Mouse (Mus musculus): ENCODE data around the gene Col9a3.

Gene Col9a3

DNA sequence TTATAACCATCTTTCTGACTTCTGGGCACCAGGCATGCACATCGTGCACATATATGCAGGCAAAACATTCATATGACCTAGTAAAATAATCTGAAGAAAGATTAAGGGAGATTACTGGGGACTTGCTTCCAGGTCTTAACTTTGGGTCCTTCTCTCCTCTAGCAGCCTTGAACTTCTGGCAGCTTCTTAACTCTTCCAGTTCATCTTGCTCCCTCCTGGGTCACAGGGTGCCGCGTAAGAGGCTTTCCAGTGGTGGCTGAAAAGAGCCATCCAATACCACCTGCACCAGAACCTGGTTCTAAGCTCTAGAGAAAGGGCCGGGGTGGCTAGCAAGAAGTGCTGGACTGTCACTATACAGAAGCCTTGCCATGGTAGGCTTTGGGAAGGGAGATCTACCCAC, at the start of gene Col9a3:
Col9a3 (plus strand) TSS at position 301 of the 400 bp plus-strand sequence.
- no peak for DNase-seq

DNA sequence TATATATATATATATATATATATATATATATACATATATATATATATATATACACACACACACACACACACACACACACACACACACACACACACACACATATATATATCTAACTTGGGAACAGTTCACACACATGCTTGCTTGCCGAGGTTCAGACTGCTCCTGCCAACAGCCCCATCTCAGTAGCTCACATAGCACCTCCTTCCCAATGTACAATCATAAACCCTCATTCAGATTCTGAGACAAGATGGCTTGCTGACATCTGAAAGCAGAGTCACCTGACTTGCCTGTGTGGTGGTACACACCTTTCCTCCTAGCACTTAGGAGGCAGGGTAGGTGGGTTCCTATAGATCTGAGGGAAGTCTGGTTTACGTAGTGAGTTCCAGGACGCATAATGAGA, 45.2 kb upstream of the Col9a3 start:
- DNase-seq = no peak

DNA sequence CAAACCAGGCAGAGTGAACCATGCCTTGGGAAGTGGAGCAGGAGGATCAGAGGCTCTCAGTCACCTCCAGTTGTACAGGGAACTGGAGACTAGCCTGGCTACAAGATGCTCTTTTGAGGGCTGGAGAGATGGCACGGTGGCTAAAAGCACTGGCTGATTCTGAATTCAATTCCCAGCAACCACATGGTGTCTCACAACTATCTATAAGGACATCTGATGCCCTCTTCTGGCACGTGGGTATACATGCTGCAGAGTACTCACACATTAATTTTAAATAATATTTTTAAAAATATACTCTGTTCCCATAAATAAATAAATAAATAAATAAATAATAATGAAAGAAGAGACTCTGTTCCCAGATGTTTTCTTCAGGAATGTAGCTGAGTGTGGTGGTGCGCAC, 42.4 kb upstream of the Col9a3 start:
- no peak for DNase-seq

DNA sequence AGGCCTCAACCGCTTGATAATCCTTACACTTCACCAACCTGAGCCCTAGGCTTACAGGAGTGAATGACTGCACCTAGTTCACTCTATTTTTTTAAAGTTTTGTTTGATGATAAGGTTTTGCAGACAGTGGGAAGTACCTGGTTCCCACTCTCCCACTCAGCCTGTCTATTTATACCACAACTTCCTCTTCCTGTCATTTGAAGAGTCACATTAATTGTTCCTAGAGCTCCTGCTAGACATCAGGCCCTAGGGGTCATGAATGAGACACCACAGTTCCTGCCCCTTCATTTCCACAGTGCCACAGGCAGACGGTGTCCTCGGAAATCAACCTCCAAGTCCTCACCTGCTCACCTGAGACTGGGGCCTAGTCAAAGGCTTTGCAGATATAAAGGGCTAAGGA, 41.1 kb upstream of the Col9a3 start:
- no peak for DNase-seq

DNA sequence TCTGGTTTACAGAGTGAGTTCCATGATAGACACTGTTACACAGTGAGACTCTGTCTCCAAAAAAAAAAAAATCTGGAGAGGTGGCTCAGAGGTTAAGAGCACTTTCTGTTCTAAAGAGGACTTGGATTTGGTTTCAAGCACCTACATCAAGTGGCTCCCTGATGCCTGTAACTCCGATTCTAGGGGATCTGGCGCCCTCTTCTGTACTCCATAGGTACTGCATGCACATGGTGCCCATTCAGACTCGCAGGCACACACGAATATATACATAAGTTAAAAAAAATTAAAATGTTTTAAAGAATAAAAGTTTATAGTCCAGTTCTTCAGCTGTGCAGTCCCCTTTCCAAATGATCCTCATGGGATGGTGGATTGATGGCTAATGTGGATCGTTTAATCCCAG, 37.3 kb upstream of the Col9a3 start:
- peak; percentile 37 to 43 for DNase-seq

DNA sequence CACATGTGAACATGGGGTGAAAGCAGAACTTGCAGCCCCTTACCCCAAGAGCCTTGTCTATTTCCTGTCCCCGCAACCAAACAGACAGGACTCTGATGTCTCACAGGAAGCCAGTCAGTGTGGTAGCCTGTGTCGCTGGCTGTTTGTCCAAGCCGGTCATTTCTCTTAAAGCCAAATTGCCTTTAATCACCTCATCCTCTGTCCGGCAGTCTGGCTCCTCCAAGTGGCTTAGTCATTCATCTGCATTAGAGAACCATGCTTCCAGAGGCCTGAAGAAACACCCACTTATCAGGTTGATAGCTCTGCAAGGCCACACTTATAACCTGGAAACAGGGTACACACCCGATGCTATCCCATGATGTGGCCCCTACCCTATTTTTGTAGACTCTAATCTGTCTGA, 35.4 kb upstream of the Col9a3 start:
- no peak for DNase-seq

DNA sequence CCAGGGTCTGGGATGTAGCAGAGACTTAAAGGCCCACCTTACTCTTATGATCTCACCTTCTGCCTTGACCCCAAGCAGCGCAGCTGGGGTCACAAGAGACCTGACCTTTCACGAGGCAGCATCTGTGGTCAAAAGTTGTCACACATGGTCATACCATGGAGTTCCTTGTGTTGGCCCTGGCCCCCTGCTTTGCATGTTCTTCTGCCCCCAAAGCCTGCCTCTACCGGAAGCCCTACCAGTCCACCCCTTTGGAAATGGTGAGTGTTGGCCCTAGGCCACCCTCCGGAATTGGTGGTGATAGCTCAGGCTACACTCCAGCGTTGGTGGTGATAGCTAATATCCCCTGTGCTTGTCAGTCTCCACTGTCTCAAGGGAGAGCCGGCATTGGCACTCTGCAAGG, 34.3 kb upstream of the Col9a3 start:
- DNase-seq = no peak

DNA sequence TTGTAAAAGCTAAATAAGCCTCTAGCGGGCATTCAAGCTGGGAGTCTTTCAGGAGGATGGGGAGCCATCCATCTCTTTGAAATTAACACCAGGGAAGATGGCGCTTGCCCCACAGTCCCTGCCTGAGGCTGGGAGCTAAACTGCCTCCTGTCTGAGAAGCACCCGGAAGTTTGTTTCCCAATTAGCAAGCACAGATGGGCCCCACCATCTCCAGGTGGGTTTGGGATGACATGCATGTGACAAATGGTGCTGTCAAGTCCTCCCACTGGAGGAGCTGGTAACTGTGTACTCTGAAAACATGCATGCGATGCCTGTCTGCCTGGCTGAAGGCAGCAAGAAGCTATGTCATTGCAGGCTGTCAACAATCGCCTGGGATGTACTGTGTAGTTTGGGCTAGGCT, 33.7 kb upstream of the Col9a3 start:
- no peak for DNase-seq

DNA sequence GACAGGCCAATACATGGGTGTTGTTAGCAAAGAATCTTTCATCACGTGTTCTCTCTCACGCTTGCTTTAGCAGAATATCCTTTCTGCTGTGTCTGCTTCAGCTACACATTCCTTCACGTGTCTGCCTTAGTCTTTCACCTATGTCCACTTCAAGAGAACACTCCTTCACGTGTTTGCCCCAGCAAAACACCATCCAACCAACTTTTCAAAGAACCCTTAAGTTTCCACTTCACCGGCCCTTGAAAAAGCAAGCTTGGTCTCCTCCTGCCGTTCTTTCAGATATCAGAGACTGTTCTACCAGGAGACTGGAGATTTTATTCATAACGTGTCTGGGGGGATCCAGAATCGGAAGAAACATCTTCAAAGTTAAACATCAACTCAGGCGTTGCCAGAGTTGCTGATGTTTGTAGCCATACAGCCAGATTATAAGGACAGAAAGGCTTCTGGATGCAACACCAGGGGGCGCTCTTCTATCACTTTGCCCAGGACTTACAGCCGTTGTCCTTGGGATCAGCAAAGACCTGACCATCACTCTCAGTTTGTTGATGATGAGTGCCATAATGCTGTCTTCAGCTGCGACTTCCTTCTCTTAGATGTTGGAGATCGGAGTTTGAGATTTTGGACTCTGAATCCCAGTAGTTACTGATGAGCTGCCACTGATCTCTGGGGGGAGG, 31.2 kb upstream of the Col9a3 start:
- peak; percentile 78 to 80 for DNase-seq

DNA sequence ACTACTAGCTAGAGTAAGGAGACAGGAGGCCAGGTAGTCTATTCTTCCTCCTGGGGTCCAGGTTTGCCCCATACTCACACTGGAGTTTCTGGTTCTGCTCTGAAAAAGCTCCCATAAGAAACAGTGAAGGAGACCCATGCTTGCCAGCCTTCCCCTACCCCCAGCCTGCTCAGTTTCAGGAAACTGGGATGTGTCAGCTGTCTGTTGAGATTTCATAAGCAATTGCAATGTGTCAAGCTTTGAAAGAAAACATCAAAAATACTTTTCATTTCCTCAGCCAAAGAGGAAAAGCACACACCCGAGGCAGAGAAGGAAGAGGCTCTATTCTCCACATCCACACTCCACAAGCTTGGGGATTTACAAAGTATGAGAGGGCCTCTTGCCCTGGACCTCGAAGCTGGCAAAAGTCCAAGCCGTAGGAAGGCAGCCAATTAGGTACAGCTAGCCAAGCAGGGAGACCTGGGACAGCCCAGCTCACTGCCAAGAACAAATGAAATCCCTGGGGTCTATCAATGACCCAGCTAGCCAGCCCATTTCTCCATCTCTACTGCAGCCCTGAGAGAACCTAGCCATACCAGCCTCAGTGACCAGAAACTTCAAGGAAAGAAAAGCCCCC, 28.5 kb upstream of the Col9a3 start:
- DNase-seq = no peak

DNA sequence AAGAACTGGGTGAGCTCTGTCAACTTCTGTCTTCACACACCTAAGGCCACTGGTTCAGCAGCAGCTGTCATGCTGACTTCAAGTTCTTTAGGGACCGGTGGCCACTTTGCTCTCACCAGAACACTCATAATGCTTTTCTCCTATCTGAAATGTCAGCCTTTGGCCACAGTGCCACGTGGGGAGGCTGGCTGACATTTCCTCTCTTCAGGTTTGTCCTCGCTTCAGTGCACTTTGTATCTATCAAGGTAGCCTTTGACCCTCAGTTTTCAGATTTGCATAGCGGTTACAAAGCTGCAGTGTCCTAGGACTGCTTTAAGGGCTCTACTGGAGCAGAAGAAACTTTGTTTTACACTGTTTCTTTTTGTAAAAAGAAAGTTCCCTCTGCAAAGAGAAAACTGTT, 21.1 kb upstream of the Col9a3 start:
- no peak for DNase-seq

DNA sequence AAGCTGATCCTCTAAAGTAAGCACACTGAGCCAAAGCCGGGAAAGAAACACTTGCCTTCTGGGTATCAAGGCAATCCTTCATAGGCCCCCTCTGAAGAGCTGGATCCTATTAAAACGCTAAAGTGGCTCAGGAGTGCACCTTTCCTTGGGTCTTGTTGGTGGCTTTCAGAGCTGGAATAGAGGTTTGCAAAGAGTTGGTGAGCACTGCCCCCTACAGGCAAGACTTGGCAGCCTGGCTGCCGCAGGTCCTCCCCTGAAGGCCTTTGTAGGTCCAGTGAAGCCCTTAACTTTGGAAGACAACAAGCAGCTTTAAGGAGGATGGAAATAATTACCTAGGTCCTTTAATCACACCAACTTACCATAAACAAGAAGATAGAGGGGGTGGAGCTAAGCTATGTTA, 18.9 kb upstream of the Col9a3 start:
- DNase-seq = peak; percentile 83

DNA sequence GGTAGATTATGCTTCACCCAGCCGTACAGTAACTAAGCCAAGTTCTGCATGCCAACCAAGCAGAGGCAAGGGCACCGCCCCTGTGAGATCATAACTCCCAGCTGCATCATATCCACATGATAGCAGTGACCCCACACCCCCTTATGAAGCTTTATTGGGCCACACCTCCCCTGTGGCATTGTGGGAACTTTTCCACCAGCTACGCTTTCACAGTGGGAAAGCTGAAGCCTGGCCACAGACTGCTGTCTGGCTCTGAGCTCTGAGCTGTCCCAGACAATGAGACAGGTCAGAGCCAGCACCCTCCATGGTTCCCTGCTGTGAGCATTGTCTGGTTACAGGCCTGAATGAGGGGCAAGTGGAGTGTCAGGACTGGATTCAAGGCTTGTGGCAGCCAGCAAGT, 16.6 kb upstream of the Col9a3 start, which contains the start of gene Mrgbp:
Mrgbp (plus strand) TSS at position 303 of the 400 bp plus-strand sequence.
- no peak for DNase-seq

DNA sequence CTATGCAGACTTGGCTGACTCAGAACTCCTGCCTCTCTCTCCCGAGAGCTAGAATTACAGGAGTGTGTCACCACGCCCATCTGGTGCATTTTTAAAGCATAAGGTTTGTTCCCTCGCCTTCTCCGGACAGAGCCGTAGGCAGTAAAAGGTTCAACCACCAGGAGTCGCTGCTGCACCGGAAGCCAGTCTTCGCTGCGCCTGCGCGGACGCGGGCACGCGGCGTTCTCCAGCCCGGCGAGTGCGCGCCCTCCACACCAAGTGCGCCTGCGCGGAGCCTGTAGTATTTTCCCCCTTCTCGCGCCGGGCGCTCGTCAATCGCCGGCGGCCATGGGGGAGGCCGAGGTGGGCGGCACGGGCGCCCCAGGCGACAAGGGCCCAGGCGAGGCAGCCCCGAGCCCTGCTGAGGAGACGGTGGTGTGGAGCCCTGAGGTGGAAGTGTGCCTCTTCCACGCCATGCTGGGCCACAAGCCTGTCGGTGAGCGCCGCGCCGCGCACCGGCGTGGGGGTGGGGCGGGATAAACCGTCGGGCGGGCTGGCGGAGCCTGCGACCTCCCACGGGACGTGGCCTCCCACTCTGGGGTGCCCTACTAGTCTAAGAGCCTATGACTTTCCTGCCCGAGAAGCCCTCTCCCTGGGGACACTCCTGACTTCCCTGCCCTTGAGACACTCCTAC, 15.0 kb upstream of the Col9a3 start:
- peak; percentile 97 to 98 for DNase-seq

DNA sequence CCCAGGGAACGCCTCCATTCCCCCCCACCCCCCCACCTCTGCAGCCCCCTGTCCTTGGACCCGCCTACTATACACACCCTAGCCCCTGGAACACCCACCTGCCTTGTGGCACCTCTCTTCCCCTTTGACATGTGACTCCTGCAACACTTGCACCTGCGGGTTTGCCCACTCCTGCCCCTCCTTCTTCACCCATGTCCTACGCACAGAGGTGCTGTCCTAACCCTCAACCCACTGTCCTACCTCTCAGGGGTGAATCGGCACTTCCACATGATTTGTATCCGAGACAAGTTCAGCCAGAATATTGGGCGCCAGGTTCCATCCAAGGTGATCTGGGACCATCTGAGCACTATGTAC, 14.5 kb upstream of the Col9a3 start:
- peak; percentile 36 to 43 for DNase-seq

DNA sequence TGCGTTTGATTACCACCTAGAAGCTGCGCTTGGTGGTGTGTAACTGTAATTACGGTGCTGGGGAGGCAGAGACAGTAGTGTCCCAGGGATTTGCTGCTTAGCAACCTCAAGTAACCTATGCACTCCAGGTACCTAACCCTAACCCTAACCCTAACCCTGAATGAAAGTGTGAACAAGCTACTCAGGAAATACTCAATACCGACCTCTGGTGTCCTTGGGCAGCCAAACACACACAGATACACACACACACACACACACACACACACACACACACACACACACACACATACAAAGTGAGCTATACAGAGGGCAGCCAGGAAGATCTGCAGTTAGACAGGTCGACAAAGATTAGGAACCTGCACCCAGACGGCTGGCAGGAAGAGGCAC, 8.9 kb upstream of the Col9a3 start:
- DNase-seq = peak in 1 of 2 experiments; percentile 59

DNA sequence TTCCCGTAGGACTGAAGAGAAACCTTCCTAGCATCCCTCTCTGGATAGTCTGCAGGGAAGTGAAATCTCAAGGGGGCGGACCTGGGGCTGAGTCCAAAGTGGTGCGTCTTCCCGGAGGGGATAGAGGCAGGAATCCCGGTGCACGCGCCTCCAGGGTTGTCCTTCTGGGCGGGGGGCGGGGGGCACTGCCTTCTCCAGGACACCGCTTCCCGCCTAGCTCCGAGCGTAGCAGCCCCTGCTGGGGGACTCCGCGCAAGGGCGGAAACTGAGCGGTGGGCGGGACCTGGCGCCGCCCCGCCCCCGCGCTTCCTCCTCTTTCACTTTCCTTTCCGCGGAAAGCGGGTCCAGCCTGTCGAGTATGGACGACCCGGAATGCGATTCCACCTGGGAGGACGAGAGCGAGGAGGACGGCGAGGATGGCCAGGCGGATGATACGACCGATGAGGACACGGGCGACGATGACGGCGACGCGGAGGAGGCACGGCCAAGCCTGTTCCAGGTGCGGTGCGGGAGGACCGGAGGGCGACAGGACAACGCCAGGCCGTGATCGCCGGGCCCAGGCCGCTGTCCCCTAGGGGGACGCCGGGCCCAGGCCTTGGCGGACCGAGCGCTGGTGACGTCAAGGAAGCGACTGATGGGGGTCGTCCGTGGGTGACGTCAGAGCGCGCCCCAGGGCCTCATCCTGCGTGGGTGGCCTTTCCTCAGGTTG, 8.3 kb upstream of the Col9a3 start, which contains the start of gene Ogfr:
Ogfr (plus strand) TSS at position 123 of the 709 bp plus-strand sequence.
- DNase-seq = peak; percentile 89 to 91

DNA sequence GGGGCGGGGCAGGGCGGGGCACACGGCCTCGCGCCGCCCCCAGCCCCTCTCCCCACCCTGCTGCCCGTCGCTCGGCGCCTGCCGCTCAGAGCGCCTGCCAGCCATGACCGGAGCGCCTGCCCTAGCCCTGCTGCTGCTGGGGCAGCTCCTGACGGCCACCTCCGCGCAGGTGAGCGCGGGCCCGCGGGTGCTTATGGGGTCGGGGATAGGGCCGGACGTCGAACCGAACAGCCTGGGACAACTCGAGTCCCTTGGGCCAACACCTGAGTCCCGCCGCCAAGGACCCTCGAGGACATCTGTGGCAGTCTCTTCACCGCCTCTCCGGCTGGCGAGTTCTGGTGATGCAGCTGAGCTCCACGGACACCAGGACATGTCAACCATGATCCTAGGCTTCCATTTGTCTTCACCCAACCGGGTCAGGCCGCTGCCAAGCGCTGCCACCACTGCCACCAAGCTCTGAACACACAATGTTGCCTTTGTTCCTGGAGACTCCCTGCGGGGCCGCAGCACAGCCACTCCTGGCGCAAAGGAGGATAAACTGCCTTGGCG, 641 bp downstream of the Col9a3 start:
- DNase-seq = no peak

DNA sequence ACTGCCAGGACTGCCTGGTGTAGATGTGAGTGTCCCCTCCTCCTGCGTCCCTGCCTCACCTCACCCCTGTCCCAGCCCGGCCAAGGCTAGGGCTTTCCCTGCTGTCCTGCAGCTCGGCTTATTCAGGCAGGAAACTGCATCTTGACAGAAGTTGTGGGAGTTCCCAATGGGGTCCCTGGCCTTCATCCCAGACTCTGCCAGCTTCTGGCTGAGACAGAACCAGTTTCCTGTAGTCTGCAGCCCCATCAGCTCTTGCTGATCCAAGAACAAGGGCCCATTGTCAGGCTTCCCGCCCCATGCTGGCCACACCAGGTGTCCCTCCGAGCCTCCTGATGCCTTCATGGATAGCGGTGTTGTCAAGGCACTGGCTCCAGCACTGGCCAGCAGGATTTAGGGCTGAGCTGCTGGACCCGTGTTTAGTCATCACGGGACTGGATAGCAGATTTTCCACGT, 3.0 kb downstream of the Col9a3 start:
- DNase-seq = no peak

DNA sequence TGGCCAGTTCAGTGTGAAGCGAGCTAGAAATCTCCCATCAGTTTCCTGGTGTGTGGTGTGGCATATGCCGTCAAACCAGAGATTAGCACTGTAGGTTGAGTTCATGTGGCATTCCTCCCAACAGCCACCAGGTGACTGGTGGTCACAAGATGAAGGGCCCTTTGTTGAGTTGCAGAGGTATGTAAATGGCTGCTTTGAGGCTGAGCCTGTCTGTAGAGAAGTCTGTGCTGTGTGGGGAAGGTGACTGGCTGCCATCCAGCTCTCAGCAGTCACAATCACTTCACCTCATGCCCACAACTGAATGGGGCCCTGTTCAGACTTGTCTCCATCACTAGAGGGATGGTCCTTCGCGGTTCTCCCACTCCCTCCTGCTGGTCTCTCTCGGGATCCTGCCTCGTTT, 7.2 kb downstream of the Col9a3 start:
- DNase-seq = no peak

DNA sequence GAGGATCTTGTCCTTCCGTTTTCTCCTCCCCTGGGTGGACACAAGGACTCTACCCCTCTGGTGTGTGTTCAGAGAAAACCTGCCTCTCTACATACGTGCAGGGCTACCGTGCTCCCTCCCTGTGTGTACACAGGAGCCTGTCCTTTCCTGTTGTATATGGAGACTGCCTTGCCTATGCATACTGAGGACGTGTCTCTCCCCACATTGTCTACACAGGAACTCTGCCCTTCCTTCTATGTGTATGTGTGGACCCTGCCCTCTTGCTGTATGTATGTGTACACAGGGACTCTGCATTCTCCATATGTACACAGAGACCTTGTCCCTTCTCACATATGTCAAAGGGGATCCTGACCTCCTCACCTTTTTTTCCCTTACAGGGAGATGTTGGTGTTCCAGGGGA, 12.7 kb downstream of the Col9a3 start:
- no peak for DNase-seq

DNA sequence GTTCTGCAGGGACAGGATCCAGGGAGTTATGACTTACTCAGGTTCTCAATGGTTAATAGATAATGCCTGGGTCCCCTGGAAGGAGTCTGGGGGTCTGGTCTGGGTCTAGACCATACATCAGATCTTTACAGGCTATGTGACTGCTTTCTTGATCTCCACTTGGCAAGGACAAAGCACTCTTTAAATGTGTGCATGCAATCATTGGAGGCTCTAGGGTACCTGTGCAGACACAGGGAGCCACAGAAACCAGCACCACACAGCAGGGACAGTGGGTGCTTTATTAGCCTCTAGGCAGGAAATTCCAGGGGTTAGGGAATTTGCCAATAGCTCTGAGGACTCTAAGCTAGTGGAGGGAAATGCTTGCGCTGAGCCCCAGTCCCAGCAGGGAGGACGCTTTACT, 14.3 kb downstream of the Col9a3 start:
- no peak for DNase-seq
